Mouse (Mus musculus): ENCODE data around the gene Mapk7.
A peak's percentile ranks its signal among the peaks of the same experiment; 100 is the strongest.

Mapk7 gene

GRCm38 (mm10) chr11:61494129-61494997 lies at the start of gene Mapk7:
Mapk7 (minus strand) TSS chr11:61494406.
- peak; percentile 95 to 96 for DNase-seq (ENCODE audit: low spot score in 2 of 2)

GRCm38 (mm10) chr11:61541106-61541505 lies 46.9 kb upstream of the Mapk7 start:
- no peak for DNase-seq (ENCODE audit: low spot score in 2 of 2)

DNA sequence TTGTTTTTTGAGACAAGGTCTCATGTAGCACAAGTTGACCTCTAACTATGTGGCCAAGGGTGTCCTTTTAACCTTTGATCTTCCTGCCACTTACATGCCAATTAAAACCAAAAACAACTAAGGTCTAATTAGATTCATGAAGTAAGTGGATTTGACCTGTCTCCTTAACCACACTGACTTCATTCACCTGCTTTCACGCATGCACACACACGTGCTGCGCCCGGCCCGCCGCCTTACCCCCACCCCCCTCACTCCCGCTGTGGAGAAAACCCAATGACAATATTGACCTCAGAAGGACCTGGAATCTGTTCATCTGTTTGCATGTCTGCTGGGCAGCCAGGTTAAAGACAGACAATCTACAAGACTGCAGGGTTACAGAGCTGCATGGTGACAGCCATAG lies 46.4 kb upstream of the Mapk7 start:
- DNase-seq (ENCODE audit: low spot score in 2 of 2), result no peak

- peak; percentile 24 to 56 for DNase-seq (ENCODE audit: low spot score in 2 of 2)
These were observed 43.2 kb upstream of the Mapk7 start for GRCm38 (mm10) chr11:61537362-61537761.

- DNase-seq (ENCODE audit: low spot score in 2 of 2), result no peak
These were observed 42.7 kb upstream of the Mapk7 start for GRCm38 (mm10) chr11:61536952-61537351.

GRCm38 (mm10) chr11:61535530-61535929 lies 41.3 kb upstream of the Mapk7 start:
- DNase-seq (ENCODE audit: low spot score in 2 of 2), result no peak

GRCm38 (mm10) chr11:61533571-61533970 lies 39.4 kb upstream of the Mapk7 start:
- DNase-seq (ENCODE audit: low spot score in 2 of 2), result no peak

DNA sequence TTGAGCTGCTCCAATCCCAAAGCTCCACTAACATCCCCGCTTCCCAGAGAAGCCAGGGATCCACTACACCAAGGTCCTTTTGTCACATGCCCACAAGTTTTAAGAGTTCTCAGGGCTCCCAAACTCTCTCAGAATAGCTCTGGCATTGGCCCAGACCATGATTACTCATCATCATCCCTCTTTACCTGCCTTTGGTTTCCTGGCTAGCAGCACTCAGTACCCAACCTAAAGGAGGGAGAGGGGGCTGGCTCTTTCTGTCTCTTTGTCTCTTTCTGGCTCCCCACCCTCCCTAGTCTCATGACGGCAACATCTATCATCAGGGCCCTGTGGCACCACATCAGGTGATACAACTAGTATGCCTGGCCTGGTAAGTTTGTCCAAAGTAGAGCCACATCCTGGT lies 38.6 kb upstream of the Mapk7 start:
- no peak for DNase-seq (ENCODE audit: low spot score in 2 of 2)

DNA sequence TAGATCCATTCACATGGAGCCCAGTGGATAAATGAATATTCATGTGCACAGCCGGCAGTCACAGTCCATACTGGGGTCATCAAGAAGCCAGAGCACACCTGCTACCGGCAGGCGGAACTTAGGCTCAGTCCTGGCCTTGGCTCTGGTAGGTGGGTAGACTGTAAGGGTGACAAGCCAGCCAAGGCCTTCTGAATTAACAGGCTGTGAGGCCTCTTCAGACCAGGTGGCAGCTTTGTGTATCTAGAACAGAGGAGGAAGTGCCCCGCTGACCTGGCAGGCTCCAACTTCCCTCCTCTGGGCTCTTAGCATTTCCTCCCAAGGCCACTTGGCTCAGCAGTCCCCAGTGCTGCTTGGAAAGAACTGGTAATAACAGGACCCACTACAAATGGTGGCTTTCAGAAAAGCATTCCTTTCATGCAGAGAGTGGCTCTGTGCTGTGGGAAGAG lies 35.1 kb upstream of the Mapk7 start:
- DNase-seq (ENCODE audit: low spot score in 2 of 2), result peak in 1 of 2 experiments; percentile 42

- DNase-seq (ENCODE audit: low spot score in 2 of 2), result no peak
These were observed 32.7 kb upstream of the Mapk7 start for GRCm38 (mm10) chr11:61526872-61527271.

- no peak for DNase-seq (ENCODE audit: low spot score in 2 of 2)
These were observed 25.4 kb upstream of the Mapk7 start for GRCm38 (mm10) chr11:61519484-61520107.

GRCm38 (mm10) chr11:61518871-61519270 lies 24.7 kb upstream of the Mapk7 start:
- no peak for DNase-seq (ENCODE audit: low spot score in 2 of 2)

- no peak for DNase-seq (ENCODE audit: low spot score in 2 of 2)
These were observed 23.8 kb upstream of the Mapk7 start for GRCm38 (mm10) chr11:61517971-61518370.

- no peak for DNase-seq (ENCODE audit: low spot score in 2 of 2)
These were observed 20.7 kb upstream of the Mapk7 start for GRCm38 (mm10) chr11:61514953-61515352.

DNA sequence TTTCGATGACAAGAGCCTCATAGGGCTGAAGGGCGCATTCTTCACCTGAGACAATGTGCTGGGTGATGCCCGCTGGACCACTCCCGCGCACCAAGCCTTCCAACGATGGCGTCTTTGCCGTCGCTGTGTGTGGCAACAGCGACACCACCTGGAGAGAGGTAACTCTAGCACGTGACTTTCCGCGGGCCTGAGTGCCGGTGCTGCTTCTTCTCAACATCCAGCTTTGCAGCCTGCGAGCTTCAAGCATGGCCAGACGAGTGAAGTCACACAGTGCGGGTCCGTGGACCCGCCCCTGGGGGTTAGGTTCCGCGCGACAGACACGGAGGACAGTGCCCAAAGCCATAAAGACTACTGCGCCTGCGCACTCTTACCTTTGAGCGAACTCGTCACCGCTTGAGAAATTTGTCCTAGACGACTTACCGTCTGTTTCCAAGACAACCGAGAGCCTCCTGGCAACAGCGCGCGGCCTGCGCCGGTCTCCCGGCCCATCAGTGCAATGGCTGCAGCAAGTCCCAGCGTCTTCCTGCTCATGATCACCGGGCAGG lies 10.6 kb upstream of the Mapk7 start, which contains the start of gene B9d1:
Gene B9d1 (plus strand): TSS at position 432 of the 545 bp plus-strand sequence.
- peak; percentile 95 to 96 for DNase-seq (ENCODE audit: low spot score in 2 of 2)

DNA sequence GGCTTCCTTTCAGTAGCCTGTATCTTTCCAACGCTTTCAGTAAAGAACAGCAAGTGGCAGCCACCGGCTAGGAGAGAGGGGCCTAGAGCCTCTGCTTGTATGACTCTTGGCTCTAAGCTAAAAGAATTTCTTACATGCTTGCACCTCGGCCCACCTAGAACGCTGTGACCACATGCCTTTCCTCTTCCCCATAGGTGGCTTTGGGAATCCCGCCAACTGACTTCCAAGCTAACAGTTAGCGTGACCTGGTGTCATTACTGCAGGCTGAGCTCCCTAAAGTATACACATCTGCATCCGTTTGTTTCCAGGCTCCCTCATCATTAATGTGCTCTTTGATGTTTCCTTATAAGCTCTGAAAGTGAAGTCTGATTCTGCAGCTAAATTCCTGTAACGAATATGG lies 9.7 kb upstream of the Mapk7 start:
- no peak for DNase-seq (ENCODE audit: low spot score in 2 of 2)

- DNase-seq (ENCODE audit: low spot score in 2 of 2), result no peak
These were observed 4.7 kb upstream of the Mapk7 start for GRCm38 (mm10) chr11:61498736-61499504.

- no peak for DNase-seq (ENCODE audit: low spot score in 2 of 2)
These were observed 3.3 kb upstream of the Mapk7 start for GRCm38 (mm10) chr11:61497490-61497889.

- DNase-seq (ENCODE audit: low spot score in 2 of 2), result no peak
These were observed 1.3 kb upstream of the Mapk7 start for GRCm38 (mm10) chr11:61495528-61495927.

GRCm38 (mm10) chr11:61493525-61494128 lies 579 bp downstream of the Mapk7 start:
- peak in 1 of 2 experiments; percentile 33 for DNase-seq (ENCODE audit: low spot score in 2 of 2)

DNA sequence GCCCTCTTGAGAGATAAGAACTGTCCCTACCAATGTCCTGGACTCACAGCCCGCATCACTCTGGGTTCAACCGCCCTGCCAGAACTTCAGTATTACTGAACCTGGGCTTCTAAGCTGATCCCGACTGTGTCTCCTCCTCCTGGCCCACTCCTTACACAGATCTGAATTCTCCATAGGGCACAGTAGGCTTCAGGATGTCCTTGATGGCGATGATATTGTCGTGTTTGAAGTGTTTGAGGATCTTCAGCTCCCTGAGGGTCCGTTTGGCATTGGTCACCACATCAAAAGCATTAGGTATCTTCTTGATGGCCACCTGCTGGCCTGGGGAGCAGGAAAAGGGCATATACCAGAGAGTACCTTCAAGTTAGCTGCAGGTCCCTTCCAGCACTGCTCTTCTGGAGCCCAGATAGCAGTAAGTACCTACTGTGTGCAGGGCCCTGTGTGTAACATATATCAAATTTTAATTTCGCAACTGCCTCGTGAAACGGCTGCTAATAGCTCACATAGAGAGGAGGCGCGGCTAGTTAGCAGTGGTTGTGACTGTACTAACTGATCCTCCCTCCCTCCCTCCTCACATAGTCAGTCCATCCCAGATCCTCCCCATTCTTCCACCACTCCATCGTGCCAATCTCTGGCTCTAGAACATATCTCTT lies 1.3 kb downstream of the Mapk7 start:
- DNase-seq (ENCODE audit: low spot score in 2 of 2), result no peak
